Mouse (Mus musculus): ENCODE data around the gene Bmp8b. TPM values are rescaled to one million over a fixed set of nuclear protein-coding genes. Genes with fewer than 3 reads are reported as not detected.

Bmp8b gene
- total RNA-seq, 2 experiments from 2014 or later, result not detected

DNA sequence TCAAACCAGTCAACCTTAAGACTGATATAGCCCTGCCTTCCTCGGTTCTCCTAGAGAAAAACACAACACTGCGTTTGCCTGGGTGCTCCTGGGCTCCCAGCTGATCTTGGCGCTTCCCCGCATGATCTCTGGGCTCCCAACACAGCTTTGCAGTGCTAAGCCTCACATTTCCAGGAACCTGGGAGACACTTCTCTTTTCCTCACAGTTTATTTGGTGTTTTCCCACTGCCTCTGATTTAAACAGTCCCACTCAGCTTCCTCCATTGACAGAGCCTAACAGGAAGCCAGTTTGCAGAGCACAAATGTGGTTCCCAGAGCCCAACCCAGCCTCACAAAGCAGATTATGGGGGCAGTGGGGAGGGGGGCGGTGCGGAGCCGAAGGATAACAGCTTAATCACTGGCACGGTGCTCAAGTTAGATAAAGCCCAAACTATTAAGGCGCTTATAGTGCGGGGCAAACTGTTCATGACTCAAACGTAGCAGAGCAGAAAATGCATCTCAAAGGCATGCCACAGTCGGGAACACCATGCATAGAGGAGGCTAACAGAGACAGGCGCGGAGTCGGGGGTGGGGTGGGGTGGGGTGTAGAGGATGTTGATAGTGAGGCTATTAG, 57.4 kb downstream of the Bmp8b start:
- intact Hi-C loops (cut with DNase I), result no loop called here
- DNase-seq (ENCODE audit: low spot score), result no peak

DNA sequence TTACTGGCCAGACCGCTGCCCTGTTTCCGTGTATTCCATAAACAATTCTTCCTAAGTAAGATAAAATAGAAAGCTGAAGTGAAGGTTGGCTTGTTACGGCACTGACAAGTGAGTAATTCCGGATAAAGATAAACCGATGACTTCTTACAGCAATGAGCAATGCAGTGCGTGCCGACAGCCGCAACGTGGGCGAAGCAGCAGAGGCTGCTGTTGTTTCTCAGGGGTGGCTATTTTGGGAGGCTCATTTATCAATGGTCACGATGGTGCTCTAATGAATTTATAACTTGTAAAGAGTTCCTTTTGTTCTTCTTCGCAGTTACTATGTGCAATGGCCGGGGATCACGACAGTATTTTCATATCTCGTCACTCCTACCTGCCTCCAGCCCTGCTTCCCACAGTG, 59.2 kb downstream of the Bmp8b start:
- DNase-seq (ENCODE audit: low spot score), result no peak
- intact Hi-C loops (cut with DNase I), result no loop called here

DNA sequence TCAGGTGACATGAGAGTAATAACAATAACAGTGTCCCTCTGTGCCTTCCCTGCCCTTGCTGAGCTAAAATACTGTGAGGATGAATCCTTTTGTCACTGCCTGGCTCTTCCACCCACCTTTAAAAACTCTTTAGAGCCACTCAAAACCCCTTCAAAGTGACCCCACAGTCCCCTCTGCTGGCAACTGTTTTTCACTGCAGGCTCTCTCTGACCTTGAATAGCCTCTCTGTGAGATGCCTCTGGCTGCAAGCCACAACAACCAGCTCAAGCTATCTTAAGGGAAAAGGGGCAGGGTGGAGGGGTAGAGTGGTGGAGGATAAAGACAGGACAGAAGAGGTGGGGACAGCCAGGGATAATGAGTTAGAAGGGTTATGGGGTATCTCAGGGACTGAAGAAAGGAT, 66.8 kb downstream of the Bmp8b start:
- DNase-seq (ENCODE audit: low spot score), result no peak
- intact Hi-C loops (cut with DNase I), result no loop called here

Other genes with a start within 250 kb of the Bmp8b start
- gene Cap1, start 219.1 kb upstream of the Bmp8b start, total RNA-seq (2021), result 10 to 100 TPM; 52.6 to 54.5 TPM
- gene Mfsd2a, start 144.0 kb upstream of the Bmp8b start, total RNA-seq (2021), result not detected
- under 1 TPM; 0.08 to 0.53 TPM for gene Mycl, start 109.5 kb upstream of the Bmp8b start, total RNA-seq (2021)
- gene Trit1, start 88.6 kb upstream of the Bmp8b start, total RNA-seq (2021), result 1 to 10 TPM; 5.4 to 6.4 TPM
- gene Oxct2b, start 11.1 kb downstream of the Bmp8b start, total RNA-seq (2021), result not detected
- 10 to 100 TPM; 20.2 to 24.4 TPM for gene Ppie, start 34.8 kb downstream of the Bmp8b start, total RNA-seq (2021)
- under 1 TPM; 0.05 to 0.14 TPM for gene Hpcal4, start 78.1 kb downstream of the Bmp8b start, total RNA-seq (2021)
- 10 to 100 TPM; 51.3 to 56.6 TPM for gene Nt5c1a, start 96.3 kb downstream of the Bmp8b start, total RNA-seq (2021)
- gene Heyl, start 128.4 kb downstream of the Bmp8b start, total RNA-seq (2021), result 10 to 100 TPM; 19.1 to 21.3 TPM
- gene Pabpc4, start 157.2 kb downstream of the Bmp8b start, total RNA-seq (2021), result 100 to 1,000 TPM; 334 to 358 TPM
- gene Oxct2a, start 218.5 kb downstream of the Bmp8b start, total RNA-seq (2021), result not detected
- gene Bmp8a, start 238.1 kb downstream of the Bmp8b start, total RNA-seq (2021), result under 1 TPM in 1 of 2 experiments, not detected in 1; 0.18 TPM

Measured in heart, postnatal 25 days (tissue).